ENCODE assay signal across 22 mouse cellular contexts in genomic region chr13:20598618-20599017, GRCm38 (mm10).
DNase-seq lines count a peak whose midpoint lies in the region; ATAC-seq lines count a peak whose summit lies in the region.
"Had no signal": no experiment of that assay in that cellular context is flagged by ENCODE, and none has a peak within 500 bp of the region (broad histone marks: within the 10 kb centered on the region; RNA-seq: fewer than 3 reads in every experiment).

No protein-coding gene starts in this region.

- H3K27me3 ChIP-seq in liver, embryonic 11.5 days (replicated peaks; ENCODE audit: control insufficient read depth, insufficient read depth, low read length) = no peaks in the 10 kb centered on the region
- H3K27me3 ChIP-seq in liver, embryonic 12.5 days (replicated peaks) = no peaks in the 10 kb centered on the region
- H3K27me3 ChIP-seq in heart, embryonic 12.5 days (replicated peaks) = no peaks in the 10 kb centered on the region
- H3K27me3 ChIP-seq: CH12.LX; embryonic facial prominence, embryonic 15.5 days; liver, embryonic 13.5 days; midbrain, embryonic 12.5 days had no signal

- H3K27ac ChIP-seq in liver, embryonic 11.5 days (ENCODE audit: low read depth, low read length) = no peak overlapping the region
- no peak overlapping the region for H3K27ac ChIP-seq in liver, embryonic 12.5 days
- 0 out of 2 replicates have a peak overlapping the region, but pooled peaks have one; percentile 77 for H3K27ac ChIP-seq in heart, embryonic 12.5 days (ENCODE audit: poor library complexity, severe bottlenecking)
- H3K27ac ChIP-seq: embryonic facial prominence, embryonic 15.5 days; liver, embryonic 13.5 days; macrophage; midbrain, embryonic 12.5 days had no signal

- peak; percentile 32 to 33 for DNase-seq in frontal cortex, postnatal 36 days (ENCODE audit: low spot score in 2 of 2)
- DNase-seq in frontal cortex, postnatal 10 days (ENCODE audit: low spot score in 2 of 2) = no peak
- DNase-seq in liver, embryonic 11.5 days (ENCODE audit: low spot score) = no peak
- DNase-seq in telencephalon, adult 2 months (ENCODE audit: low read depth, low spot score) = peak; percentile 41
- DNase-seq in thymus, postnatal 25 days = no peak
- DNase-seq: adrenal gland, postnatal 25 days; cerebellum, adult 11-12 months; cerebellum, postnatal 14 days; gastrocnemius, postnatal 14 days; kidney, postnatal 36 days; liver, embryonic 13.5 days; lung, embryonic 14.5 days; right cerebral cortex, postnatal 14 days had no signal

- no peaks in the 10 kb centered on the region for H3K9me3 ChIP-seq in liver, embryonic 11.5 days (ENCODE audit: control insufficient read depth, low read length)
- H3K9me3 ChIP-seq in liver, embryonic 12.5 days (replicated peaks) = no peaks in the 10 kb centered on the region
- no peaks in the 10 kb centered on the region for H3K9me3 ChIP-seq in heart, embryonic 12.5 days (replicated peaks)
- H3K9me3 ChIP-seq: embryonic facial prominence, embryonic 15.5 days; liver, embryonic 13.5 days; midbrain, embryonic 12.5 days had no signal

- no peaks in the 10 kb centered on the region for H3K4me1 ChIP-seq in liver, embryonic 11.5 days (replicated peaks; ENCODE audit: control insufficient read depth, insufficient read depth, low read length)
- peaks cover 11% of the 10 kb centered on the region; the same call in 1 of the 2 replicates for H3K4me1 ChIP-seq in liver, embryonic 12.5 days
- peaks cover 31% of the 10 kb centered on the region for H3K4me1 ChIP-seq in heart, embryonic 12.5 days (replicated peaks)
- H3K4me1 ChIP-seq: embryonic facial prominence, embryonic 15.5 days; liver, embryonic 13.5 days; midbrain, embryonic 12.5 days had no signal

- H3K9ac ChIP-seq in liver, embryonic 11.5 days (ENCODE audit: low read depth, low read length) = no peak overlapping the region
- no peak overlapping the region for H3K9ac ChIP-seq in liver, embryonic 12.5 days
- no peak overlapping the region for H3K9ac ChIP-seq in heart, embryonic 12.5 days
- H3K9ac ChIP-seq: embryonic facial prominence, embryonic 15.5 days; liver, embryonic 13.5 days; lung, embryonic 14.5 days; midbrain, embryonic 12.5 days had no signal

- H3K4me3 ChIP-seq in liver, embryonic 11.5 days (ENCODE audit: low read depth, low read length) = no peak overlapping the region
- no peak overlapping the region for H3K4me3 ChIP-seq in liver, embryonic 12.5 days
- no peak overlapping the region for H3K4me3 ChIP-seq in heart, embryonic 12.5 days
- H3K4me3 ChIP-seq: embryonic facial prominence, embryonic 15.5 days; liver, embryonic 13.5 days; midbrain, embryonic 12.5 days had no signal

- no peaks in the 10 kb centered on the region for H3K36me3 ChIP-seq in liver, embryonic 11.5 days (ENCODE audit: control insufficient read depth, insufficient read depth, low read length)
- H3K36me3 ChIP-seq in liver, embryonic 12.5 days = no peaks in the 10 kb centered on the region
- H3K36me3 ChIP-seq in heart, embryonic 12.5 days = no peaks in the 10 kb centered on the region
- H3K36me3 ChIP-seq: embryonic facial prominence, embryonic 15.5 days; liver, embryonic 13.5 days; midbrain, embryonic 12.5 days had no signal

- ATAC-seq in liver, embryonic 11.5 days (replicated peaks; ENCODE audit: low FRiP score) = 0 out of 2 replicates have a peak, but pooled peaks have one; percentile 31
- ATAC-seq in liver, embryonic 12.5 days = no peak; the same call in 1 of the 2 replicates
- 0 out of 2 replicates have a peak, but pooled peaks have one; percentile 63 for ATAC-seq in heart, embryonic 12.5 days (ENCODE audit: insufficient number of reproducible peaks, low FRiP score)
- ATAC-seq: forebrain, embryonic 16.5 days; hindbrain, embryonic 16.5 days; intestine, embryonic 16.5 days had no signal

- 81% methylated on average over 3 of the region's 3 CpGs for WGBS in liver, embryonic 11.5 days
- 75% methylated on average over 3 of the region's 3 CpGs for WGBS in liver, embryonic 12.5 days (ENCODE audit: insufficient replicate concordance)
- WGBS in heart, embryonic 12.5 days = 54% methylated on average over 3 of the region's 3 CpGs

- H3K4me2 ChIP-seq in liver, embryonic 11.5 days = no peak overlapping the region
- no peak overlapping the region for H3K4me2 ChIP-seq in liver, embryonic 12.5 days
- no peak overlapping the region; the same call in 1 of the 2 replicates for H3K4me2 ChIP-seq in heart, embryonic 12.5 days
- H3K4me2 ChIP-seq: embryonic facial prominence, embryonic 15.5 days; liver, embryonic 13.5 days; lung, embryonic 14.5 days; midbrain, embryonic 12.5 days had no signal

Comparison
In these comparisons a context has a peak if more than half of its experiments do, and no peak if none do; other contexts are left out.
1. DNase-seq: peak in frontal cortex, postnatal 36 days (2 of 2) and telencephalon, adult 2 months (single experiment); none in frontal cortex, postnatal 10 days (0 of 2), liver, embryonic 11.5 days (single experiment) and thymus, postnatal 25 days (single experiment).